Mouse (Mus musculus): ENCODE measurements at regions not wholly inside any gene's neighbourhood (a gene's known extent, or its start where the extent isn't known, plus 50 kb on each side); places are given as distances from the start of the nearest gene placed in this dataset.

GRCm38 (mm10) chr9:16994169-16994568 is 493.1 kb upstream of the Fat3 start:
- no peak for TF ChIP-seq CHD2 (IDR thresholded peaks at IDR 0.05; ENCODE audit: low read depth, low read length)
- no peak for TF ChIP-seq ZC3H11A (IDR thresholded peaks at IDR 0.05; ENCODE audit: borderline replicate concordance, low read depth, low read length)
- no peak for TF ChIP-seq ZNF384 (IDR thresholded peaks at IDR 0.05; ENCODE audit: low read depth, low read length)
- TF ChIP-seq MAFK (IDR thresholded peaks at IDR 0.05; ENCODE audit: insufficient read depth, low read depth, low read length), result no peak
- no peak for TF ChIP-seq HCFC1 (IDR thresholded peaks at IDR 0.05; ENCODE audit: borderline replicate concordance, insufficient read depth, low read length)
